Mouse (Mus musculus): ENCODE measurements around the gene Gm7102. TPM values are rescaled to one million over a fixed set of nuclear protein-coding genes. Genes with fewer than 3 reads are reported as not detected.
"Not testable (repeated sequence)": the region's sequence is repeated elsewhere in the genome, so short reads cannot be mapped to it uniquely, and the experiment has no call there.

Gm7102 gene
- polyA plus RNA-seq, 2 experiments: 0.06 TPM; not detected in 1

DNA sequence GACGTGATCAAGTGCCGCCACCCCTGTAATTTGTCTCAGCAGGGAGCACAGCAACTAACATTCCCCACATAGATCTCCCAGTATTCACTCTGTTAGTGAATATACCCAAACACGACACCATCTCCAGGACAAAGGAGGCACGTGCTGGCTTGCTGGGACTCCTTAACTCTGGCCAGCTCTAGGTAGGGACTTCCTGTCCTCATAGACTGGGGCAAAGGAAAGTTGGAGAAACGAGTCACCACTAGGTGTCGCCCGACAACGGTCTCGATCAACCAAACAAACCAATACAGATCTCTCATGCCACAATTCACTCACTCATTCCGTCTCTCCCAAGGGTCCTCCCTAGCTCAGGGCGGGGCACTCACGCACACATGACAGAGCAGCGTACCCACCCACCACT lies 23.2 kb upstream of the Gm7102 start:
- H3K27ac ChIP-seq (replicated peaks; ENCODE audit: low read depth, low read length): no peak overlapping the region
- DNase-seq (ENCODE audit: low spot score): peak; percentile 95
- no peak for ATAC-seq (ENCODE audit: low FRiP score, low read depth)
- no peak overlapping the region for H3K4me3 ChIP-seq (replicated peaks; ENCODE audit: low read length)
- H3K4me1 ChIP-seq (ENCODE audit: control insufficient read depth, insufficient read depth, low read length): no peaks in the 10 kb centered on the region
- no peaks in the 10 kb centered on the region for H3K9me3 ChIP-seq (ENCODE audit: control insufficient read depth, low read length)
- TF ChIP-seq POLR2A (IDR thresholded peaks at IDR 0.05; ENCODE audit: borderline replicate concordance, extremely low read depth, insufficient read depth, insufficient read length): no peak
- 10% methylated on average over 13 of the region's 13 CpGs for whole genome bisulfite sequencing
- no peaks in the 10 kb centered on the region for H3K27me3 ChIP-seq (ENCODE audit: control insufficient read depth, insufficient read depth, low read length)
- H3K4me2 ChIP-seq (replicated peaks; ENCODE audit: low read depth, low read length, severe bottlenecking): no peak overlapping the region
- no peaks in the 10 kb centered on the region for H3K36me3 ChIP-seq (ENCODE audit: control insufficient read depth, insufficient read depth, low read length)
- H3K9ac ChIP-seq (ENCODE audit: low read depth, low read length, severe bottlenecking): no peak overlapping the region

DNA sequence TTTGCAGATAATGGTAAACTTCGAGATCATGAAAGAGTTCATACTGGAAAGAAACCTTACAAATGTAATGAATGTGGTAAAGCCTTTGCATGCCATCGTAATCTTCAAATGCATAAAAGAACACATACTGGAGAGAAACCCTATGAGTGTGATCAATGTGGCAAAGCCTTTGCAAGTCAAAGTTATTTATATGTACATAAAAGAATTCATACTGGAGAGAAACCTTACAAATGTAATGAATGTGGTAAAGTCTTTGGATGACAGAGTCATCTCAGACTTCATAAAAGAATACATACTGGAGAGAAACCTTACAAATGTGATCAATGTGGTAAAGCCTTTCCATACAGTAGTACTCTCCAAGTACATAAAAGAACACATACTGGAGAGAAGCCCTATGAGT lies 7.5 kb upstream of the Gm7102 start, which contains the start of gene Gm6020:
Gm6020 (plus strand) TSS at position 301 of the 400 bp plus-strand sequence.
- H3K9me3 ChIP-seq (ENCODE audit: control insufficient read depth, low read length): peaks cover 13% of the 10 kb centered on the region; the same call in 1 of the 2 replicates
- not testable (repeated sequence) for H3K9ac ChIP-seq (ENCODE audit: low read depth, low read length, severe bottlenecking); H3K4me3 ChIP-seq (replicated peaks; ENCODE audit: low read length); H3K27me3 ChIP-seq (ENCODE audit: control insufficient read depth, insufficient read depth, low read length); H3K27ac ChIP-seq (replicated peaks; ENCODE audit: low read depth, low read length); H3K36me3 ChIP-seq (ENCODE audit: control insufficient read depth, insufficient read depth, low read length); H3K4me2 ChIP-seq (replicated peaks; ENCODE audit: low read depth, low read length, severe bottlenecking); DNase-seq (ENCODE audit: low spot score); ATAC-seq (ENCODE audit: low FRiP score, low read depth); H3K4me1 ChIP-seq (ENCODE audit: control insufficient read depth, insufficient read depth, low read length)
- 81% methylated on average over 2 of the region's 2 CpGs for WGBS

DNA sequence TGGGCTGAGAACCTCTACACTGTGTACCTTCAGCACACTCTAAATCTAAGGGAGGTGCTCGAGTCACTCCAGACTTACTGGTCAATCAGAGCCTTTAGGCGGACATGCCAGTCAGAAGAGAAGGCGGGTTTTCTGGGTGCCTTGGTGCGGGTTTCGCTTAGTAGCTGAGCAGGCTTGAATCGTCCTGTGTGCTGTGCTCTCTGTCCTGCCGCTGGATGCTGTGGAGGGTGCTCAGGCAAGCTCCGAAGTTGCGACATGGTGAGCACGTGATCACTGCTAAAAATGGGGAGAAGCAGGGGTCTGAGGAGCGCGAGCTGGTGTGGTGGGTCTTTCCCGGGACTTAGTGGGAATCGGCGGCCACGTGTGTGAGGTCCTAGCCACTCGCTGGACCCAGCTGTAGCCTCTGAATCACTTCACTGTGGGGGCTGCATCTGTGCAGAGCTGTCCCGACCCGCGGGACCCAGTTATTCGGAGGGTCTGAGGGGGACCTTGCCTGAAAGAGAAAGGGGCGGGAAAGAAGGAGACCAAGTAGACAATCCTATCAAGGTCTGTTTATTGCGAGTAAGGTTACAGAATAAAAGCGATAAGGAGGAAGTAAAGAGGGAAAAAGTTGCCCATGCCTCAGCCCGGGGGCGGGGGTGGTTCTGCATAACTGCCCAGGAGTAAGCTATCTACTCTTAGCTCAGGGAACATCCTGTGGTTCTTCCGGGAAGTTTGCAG lies 24.2 kb downstream of the Gm7102 start:
- peak overlapping the region; percentile 40 for H3K9ac ChIP-seq (ENCODE audit: low read depth, low read length, severe bottlenecking)
- no peak overlapping the region for H3K27ac ChIP-seq (replicated peaks; ENCODE audit: low read depth, low read length)
- DNase-seq (ENCODE audit: low spot score) (no peak), ATAC-seq (ENCODE audit: low FRiP score, low read depth) (no peak)
- no peak for TF ChIP-seq POLR2A (IDR thresholded peaks at IDR 0.05; ENCODE audit: borderline replicate concordance, extremely low read depth, insufficient read depth, insufficient read length)
- WGBS: 9% methylated on average over 27 of the region's 27 CpGs
- H3K4me2 ChIP-seq (replicated peaks; ENCODE audit: low read depth, low read length, severe bottlenecking): peak overlapping the region; percentile 61
- H3K4me3 ChIP-seq (replicated peaks; ENCODE audit: low read length): peak overlapping the region; percentile 34
- no peaks in the 10 kb centered on the region for H3K36me3 ChIP-seq (ENCODE audit: control insufficient read depth, insufficient read depth, low read length)
- H3K27me3 ChIP-seq (ENCODE audit: control insufficient read depth, insufficient read depth, low read length): no peaks in the 10 kb centered on the region
- no peaks in the 10 kb centered on the region for H3K9me3 ChIP-seq (ENCODE audit: control insufficient read depth, low read length)
- no peaks in the 10 kb centered on the region for H3K4me1 ChIP-seq (ENCODE audit: control insufficient read depth, insufficient read depth, low read length)

DNA sequence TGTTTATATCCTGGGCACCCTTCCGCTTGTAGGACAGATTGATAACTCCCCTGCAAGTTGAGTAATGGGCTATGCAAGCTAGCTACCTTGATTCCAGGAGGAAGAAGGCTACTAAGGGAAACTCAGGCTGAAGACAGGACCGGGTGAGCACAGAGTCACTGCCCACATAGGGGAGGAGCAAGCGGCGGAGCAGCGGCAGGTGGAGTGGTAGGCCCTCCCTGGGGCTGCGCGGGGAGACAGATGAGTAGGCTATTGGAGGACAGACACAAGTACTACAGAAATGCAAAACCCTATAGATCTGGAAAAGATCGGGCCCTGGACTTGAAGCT lies 24.8 kb downstream of the Gm7102 start:
- H3K4me3 ChIP-seq (replicated peaks; ENCODE audit: low read length): peak overlapping the region; percentile 34
- peak overlapping the region; percentile 40; the same call in 1 of the 2 replicates for H3K9ac ChIP-seq (ENCODE audit: low read depth, low read length, severe bottlenecking)
- ATAC-seq (ENCODE audit: low FRiP score, low read depth) (no peak), DNase-seq (ENCODE audit: low spot score) (no peak)
- H3K4me2 ChIP-seq (replicated peaks; ENCODE audit: low read depth, low read length, severe bottlenecking): peak overlapping the region; percentile 61
- H3K9me3 ChIP-seq (ENCODE audit: control insufficient read depth, low read length): no peaks in the 10 kb centered on the region
- no peaks in the 10 kb centered on the region for H3K4me1 ChIP-seq (ENCODE audit: control insufficient read depth, insufficient read depth, low read length)
- H3K27ac ChIP-seq (replicated peaks; ENCODE audit: low read depth, low read length): no peak overlapping the region
- H3K36me3 ChIP-seq (ENCODE audit: control insufficient read depth, insufficient read depth, low read length): no peaks in the 10 kb centered on the region
- WGBS: 13% methylated on average over 8 of the region's 8 CpGs
- no peaks in the 10 kb centered on the region for H3K27me3 ChIP-seq (ENCODE audit: control insufficient read depth, insufficient read depth, low read length)
- TF ChIP-seq POLR2A (IDR thresholded peaks at IDR 0.05; ENCODE audit: borderline replicate concordance, extremely low read depth, insufficient read depth, insufficient read length): no peak

DNA sequence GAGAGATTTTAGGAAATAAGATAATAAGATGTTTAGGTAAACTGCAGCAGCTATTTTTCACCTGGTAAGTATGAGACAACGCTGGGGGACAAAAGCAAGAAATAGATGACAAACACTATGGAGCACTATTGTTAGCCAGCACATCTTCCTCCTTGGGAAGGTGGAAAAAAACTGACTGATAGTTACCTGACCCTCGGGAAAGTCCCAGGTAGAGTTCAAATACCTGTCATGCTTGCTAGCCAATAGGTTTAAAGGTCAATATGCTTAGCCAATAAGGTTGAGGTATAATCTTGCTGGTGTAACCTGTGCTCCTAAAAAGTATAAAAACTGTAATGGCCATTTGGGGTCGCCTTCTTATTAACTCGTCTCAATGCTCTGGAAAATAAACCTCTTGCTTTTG lies 34.8 kb downstream of the Gm7102 start:
- H3K36me3 ChIP-seq (ENCODE audit: control insufficient read depth, insufficient read depth, low read length): 0 out of 2 replicates have a peak, but pooled peaks cover 2% of the 10 kb centered on the region
- peak overlapping the region; percentile 86 for H3K4me3 ChIP-seq (replicated peaks; ENCODE audit: low read length)
- ATAC-seq (ENCODE audit: low FRiP score, low read depth) (no peak), DNase-seq (ENCODE audit: low spot score) (no peak)
- TF ChIP-seq POLR2A (IDR thresholded peaks at IDR 0.05; ENCODE audit: borderline replicate concordance, extremely low read depth, insufficient read depth, insufficient read length): no peak
- H3K9me3 ChIP-seq (ENCODE audit: control insufficient read depth, low read length): no peaks in the 10 kb centered on the region
- H3K27ac ChIP-seq (replicated peaks; ENCODE audit: low read depth, low read length): no peak overlapping the region
- WGBS: 22% methylated on average over 4 of the region's 4 CpGs
- H3K4me2 ChIP-seq (replicated peaks; ENCODE audit: low read depth, low read length, severe bottlenecking): peak overlapping the region; percentile 65
- H3K4me1 ChIP-seq (ENCODE audit: control insufficient read depth, insufficient read depth, low read length): peaks cover 8% of the 10 kb centered on the region
- H3K9ac ChIP-seq (ENCODE audit: low read depth, low read length, severe bottlenecking): peak overlapping the region; percentile 83; the same call in 1 of the 2 replicates
- no peaks in the 10 kb centered on the region for H3K27me3 ChIP-seq (ENCODE audit: control insufficient read depth, insufficient read depth, low read length)
